Mouse (Mus musculus) small intestine, adult 2 months (tissue): ENCODE measurements at regions not wholly inside any gene's neighbourhood (a gene's known extent, or its start where the extent isn't known, plus 50 kb on each side); places are given as distances from the start of the nearest gene placed in this dataset.

Experiments used
- CTCF ChIP-seq: fragments of 200-500 bp; IDR thresholded peaks from 2 replicates; pipeline ENCODE4 v1.5.1; 2012; ENCODE audit warnings: low read depth, mild to moderate bottlenecking, control low read depth, inconsistent platforms, low read length, moderate library complexity, mixed read lengths; ENCODE audit not compliant: insufficient replicate concordance, insufficient read length; ENCODE audit errors: extremely low read depth
- POLR2A ChIP-seq: fragments of 200-500 bp; IDR thresholded peaks from 2 replicates; pipeline ENCODE4 v1.6.1; 2012; ENCODE audit warnings: low read depth, mild to moderate bottlenecking, control low read depth, inconsistent platforms, low read length, moderate library complexity

DNA sequence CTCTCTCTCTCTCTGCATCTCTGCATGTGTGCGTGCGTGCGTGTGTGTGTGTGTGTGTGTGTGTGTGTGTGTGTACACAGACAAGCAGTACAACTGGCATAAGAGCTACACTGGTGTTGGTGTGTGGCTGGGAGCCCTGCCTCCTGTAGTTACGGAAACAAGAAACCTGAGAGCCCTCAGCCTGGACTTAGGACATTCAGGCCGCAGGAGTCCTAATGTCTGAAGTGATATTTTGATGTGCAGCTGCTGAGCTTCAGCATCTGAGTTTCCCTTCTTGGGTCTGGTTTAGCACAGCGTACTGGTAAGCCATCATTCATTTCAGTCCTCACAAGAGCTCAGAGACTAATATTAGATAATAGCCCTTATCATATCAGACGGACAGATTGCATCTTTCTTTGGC is 134.8 kb upstream of the Runx1 start:
- TF ChIP-seq CTCF (no peak), POLR2A (no peak)
